Mouse (Mus musculus) small intestine, adult 2 months (tissue): ENCODE results near the gene Hdac4.

ENCODE experiments used
- CTCF ChIP-seq: fragments of 200-500 bp; IDR thresholded peaks from 2 replicates; pipeline ENCODE4 v1.5.1; 2012; ENCODE audit warnings: low read depth, mild to moderate bottlenecking, control low read depth, inconsistent platforms, low read length, moderate library complexity, mixed read lengths; ENCODE audit not compliant: insufficient replicate concordance, insufficient read length; ENCODE audit errors: extremely low read depth
- POLR2A ChIP-seq: fragments of 200-500 bp; IDR thresholded peaks from 2 replicates; pipeline ENCODE4 v1.6.1; 2012; ENCODE audit warnings: low read depth, mild to moderate bottlenecking, control low read depth, inconsistent platforms, low read length, moderate library complexity

DNA sequence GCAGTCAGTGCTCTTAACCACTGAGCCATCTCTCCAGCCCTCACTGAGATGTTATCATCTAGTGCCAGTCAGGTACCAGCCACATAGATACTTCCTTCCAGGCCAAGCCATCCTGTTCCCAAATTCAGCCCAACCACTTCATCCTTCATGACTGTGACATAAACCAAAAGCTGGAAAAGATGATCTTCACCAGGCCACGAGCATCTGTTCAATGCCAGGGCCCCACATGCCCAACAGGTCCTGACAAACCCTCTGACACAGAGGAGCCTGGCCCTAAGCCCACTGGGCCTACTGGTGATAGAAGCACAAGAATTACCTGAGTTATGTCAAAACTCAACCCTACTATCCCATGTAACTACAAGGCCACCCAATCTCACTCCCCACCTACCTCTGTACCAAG is 84.5 kb downstream of the Hdac4 start:
- TF ChIP-seq CTCF (no peak), POLR2A (no peak)
